Mouse (Mus musculus): ENCODE data around the gene 1700020D05Rik. TPM values are rescaled to one million over a fixed set of nuclear protein-coding genes. Genes with fewer than 3 reads are reported as not detected.
A peak's percentile ranks its signal among the peaks of the same experiment; 100 is the strongest.

1700020D05Rik gene
- total RNA-seq, 2 experiments from 2014 or later: 5.3 to 6.7 TPM

- peak; percentile 61 to 67 for DNase-seq (ENCODE audit: low spot score in 2 of 2)
Observed at GRCm38 (mm10) chr19:5477004-5477667, 26.5 kb downstream of the 1700020D05Rik start.

- DNase-seq (ENCODE audit: low spot score in 2 of 2): no peak
Observed at GRCm38 (mm10) chr19:5475069-5475714, 28.4 kb downstream of the 1700020D05Rik start.

GRCm38 (mm10) chr19:5474281-5475068, 29.1 kb downstream of the 1700020D05Rik start:
- DNase-seq (ENCODE audit: low spot score in 2 of 2): no peak

GRCm38 (mm10) chr19:5473720-5474119, 29.9 kb downstream of the 1700020D05Rik start, which contains the start of gene Efemp2:
TSS of gene Efemp2 (plus strand) at chr19:5473954.
- peak; percentile 39 to 63 for DNase-seq (ENCODE audit: low spot score in 2 of 2)

- DNase-seq (ENCODE audit: low spot score in 2 of 2): no peak
Observed at GRCm38 (mm10) chr19:5472857-5473256, 30.7 kb downstream of the 1700020D05Rik start.

GRCm38 (mm10) chr19:5471846-5472245, 31.7 kb downstream of the 1700020D05Rik start:
- DNase-seq (ENCODE audit: low spot score in 2 of 2): no peak

- no peak for DNase-seq (ENCODE audit: low spot score in 2 of 2)
Observed at GRCm38 (mm10) chr19:5468374-5468773, 35.2 kb downstream of the 1700020D05Rik start, which contains the start of gene Ctsw. TSS of gene Ctsw (minus strand) at chr19:5468507.

- DNase-seq (ENCODE audit: low spot score in 2 of 2): no peak
Observed at GRCm38 (mm10) chr19:5466916-5467500, 36.6 kb downstream of the 1700020D05Rik start.

- no peak for DNase-seq (ENCODE audit: low spot score in 2 of 2)
Observed at GRCm38 (mm10) chr19:5465037-5465436, 38.5 kb downstream of the 1700020D05Rik start.

- peak in 1 of 2 experiments; percentile 59 for DNase-seq (ENCODE audit: low spot score in 2 of 2)
Observed at GRCm38 (mm10) chr19:5463791-5464562, 39.6 kb downstream of the 1700020D05Rik start.

GRCm38 (mm10) chr19:5463212-5463611, 40.4 kb downstream of the 1700020D05Rik start:
- DNase-seq (ENCODE audit: low spot score in 2 of 2): no peak

- no peak for DNase-seq (ENCODE audit: low spot score in 2 of 2)
Observed at GRCm38 (mm10) chr19:5461411-5461810, 42.2 kb downstream of the 1700020D05Rik start.

- DNase-seq (ENCODE audit: low spot score in 2 of 2): peak; percentile 81 to 88
Observed at GRCm38 (mm10) chr19:5460465-5460911, 43.1 kb downstream of the 1700020D05Rik start, which contains the start of gene Fibp. TSS of gene Fibp (plus strand) at chr19:5460615.

GRCm38 (mm10) chr19:5459896-5460295, 43.7 kb downstream of the 1700020D05Rik start:
- DNase-seq (ENCODE audit: low spot score in 2 of 2): no peak

GRCm38 (mm10) chr19:5459019-5459418, 44.6 kb downstream of the 1700020D05Rik start:
- peak in 1 of 2 experiments; percentile 61 for DNase-seq (ENCODE audit: low spot score in 2 of 2)

GRCm38 (mm10) chr19:5457746-5458442, 45.7 kb downstream of the 1700020D05Rik start, which contains the start of gene Ccdc85b:
TSS of gene Ccdc85b (minus strand) at chr19:5457894.
- DNase-seq (ENCODE audit: low spot score in 2 of 2): no peak

GRCm38 (mm10) chr19:5456922-5457745, 46.5 kb downstream of the 1700020D05Rik start:
- DNase-seq (ENCODE audit: low spot score in 2 of 2): peak; percentile 93 to 97

- DNase-seq (ENCODE audit: low spot score in 2 of 2): no peak
Observed at GRCm38 (mm10) chr19:5456241-5456921, 47.2 kb downstream of the 1700020D05Rik start.

Data from left cerebral cortex, adult 18-20 months (tissue).